Mouse (Mus musculus): ENCODE results near the gene Tmem243.
"Not testable (repeated sequence)": the region's sequence is repeated elsewhere in the genome, so short reads cannot be mapped to it uniquely, and the experiment has no call there.

Tmem243 gene

GRCm38 (mm10) chr5:9107296-9108089, 7.0 kb downstream of the Tmem243 start:
- no peak for DNase-seq

GRCm38 (mm10) chr5:9108490-9108889, 8.0 kb downstream of the Tmem243 start:
- no peak for DNase-seq

- no peak for DNase-seq
These were observed 9.1 kb downstream of the Tmem243 start for GRCm38 (mm10) chr5:9109582-9109981.

DNA sequence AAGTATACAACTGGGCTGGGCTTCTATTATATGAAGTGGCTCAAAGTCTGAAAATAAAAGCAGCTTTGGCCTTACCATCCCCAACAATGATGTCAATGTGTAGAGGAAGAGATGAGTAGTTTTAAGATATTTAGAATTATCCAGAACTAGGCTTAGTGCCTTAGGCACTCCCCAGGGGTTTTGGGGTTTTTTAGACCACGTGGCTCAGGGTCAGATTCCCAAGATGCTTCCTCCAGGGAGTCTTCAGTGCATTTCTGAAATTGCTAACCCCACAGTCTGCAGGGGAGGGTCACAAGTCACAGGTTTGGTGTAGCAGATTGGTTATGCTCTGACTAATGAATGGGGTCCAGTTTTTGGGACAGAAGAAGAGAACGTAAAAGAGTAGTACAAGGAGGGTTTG, 10.8 kb downstream of the Tmem243 start:
- DNase-seq, result no peak

DNA sequence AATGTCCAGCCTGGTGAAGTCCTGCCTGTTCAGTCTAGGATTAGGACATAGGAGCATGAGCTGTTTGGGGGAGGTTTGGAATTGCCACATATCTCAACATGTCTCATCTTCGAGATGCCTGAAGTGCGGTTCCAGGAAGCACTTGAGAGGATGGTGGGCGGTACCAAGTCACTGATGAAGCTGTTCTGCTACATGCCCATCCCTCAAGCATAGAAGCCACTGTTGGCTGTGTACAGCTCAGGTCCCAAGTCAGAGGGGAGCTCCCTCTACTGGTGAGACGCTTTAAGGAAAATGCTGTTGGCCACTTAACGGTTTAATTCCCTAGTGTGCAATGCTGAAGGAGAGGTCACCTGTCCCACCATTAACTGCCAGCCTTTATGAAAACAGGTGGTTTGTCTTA, 11.3 kb downstream of the Tmem243 start:
- DNase-seq, result peak; percentile 87

GRCm38 (mm10) chr5:9114162-9114561, 13.7 kb downstream of the Tmem243 start:
- no peak for DNase-seq

- DNase-seq, result no peak
These were observed 23.7 kb downstream of the Tmem243 start for GRCm38 (mm10) chr5:9124134-9124533.

DNA sequence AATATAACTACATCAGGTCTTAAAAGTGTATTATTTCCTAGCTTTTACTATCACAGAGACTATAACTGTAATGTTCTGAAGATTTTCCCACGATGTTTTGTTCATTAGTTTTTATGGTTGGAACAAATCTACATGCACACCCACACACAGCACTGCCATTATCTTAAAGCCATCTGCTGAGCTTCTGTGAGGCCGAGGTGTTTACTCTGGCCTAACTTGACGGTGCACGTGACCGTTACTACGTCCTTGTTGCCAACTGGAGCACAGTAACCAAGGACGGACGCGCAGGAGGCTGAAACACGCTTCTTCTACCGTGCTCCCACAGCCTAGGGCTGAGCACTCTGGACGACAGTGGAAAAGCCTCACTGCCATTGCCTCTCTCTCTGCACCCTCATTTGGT, 28.1 kb downstream of the Tmem243 start:
- no peak for DNase-seq

GRCm38 (mm10) chr5:9131786-9132185, 31.3 kb downstream of the Tmem243 start:
- DNase-seq, result no peak

- DNase-seq, result no peak
These were observed 35.1 kb downstream of the Tmem243 start for GRCm38 (mm10) chr5:9135588-9135987.

- DNase-seq, result no peak
These were observed 40.3 kb downstream of the Tmem243 start for GRCm38 (mm10) chr5:9140724-9141123.

- DNase-seq, result no peak
These were observed 41.9 kb downstream of the Tmem243 start for GRCm38 (mm10) chr5:9142376-9142775.

- no peak for DNase-seq
These were observed 48.9 kb downstream of the Tmem243 start for GRCm38 (mm10) chr5:9149273-9149850.

DNA sequence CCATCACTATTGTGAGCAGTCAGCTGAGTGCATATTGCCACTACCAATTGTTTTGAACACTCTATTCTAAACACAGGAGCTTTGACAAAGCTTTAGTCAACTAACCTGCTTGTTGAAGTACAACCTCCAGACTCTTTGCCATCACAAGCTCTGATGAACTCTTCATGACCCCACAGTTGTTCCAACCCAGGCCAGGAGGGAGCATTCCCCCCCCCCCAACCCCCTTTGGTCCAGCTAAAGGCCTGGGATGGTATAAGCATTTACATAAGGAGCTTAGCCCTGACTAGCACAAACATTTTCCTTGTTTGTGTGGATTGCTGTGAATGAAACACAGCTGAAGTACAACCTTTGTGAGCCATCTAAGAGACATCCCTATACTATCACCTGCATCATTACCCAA, 56.3 kb downstream of the Tmem243 start:
- DNase-seq, result no peak

DNA sequence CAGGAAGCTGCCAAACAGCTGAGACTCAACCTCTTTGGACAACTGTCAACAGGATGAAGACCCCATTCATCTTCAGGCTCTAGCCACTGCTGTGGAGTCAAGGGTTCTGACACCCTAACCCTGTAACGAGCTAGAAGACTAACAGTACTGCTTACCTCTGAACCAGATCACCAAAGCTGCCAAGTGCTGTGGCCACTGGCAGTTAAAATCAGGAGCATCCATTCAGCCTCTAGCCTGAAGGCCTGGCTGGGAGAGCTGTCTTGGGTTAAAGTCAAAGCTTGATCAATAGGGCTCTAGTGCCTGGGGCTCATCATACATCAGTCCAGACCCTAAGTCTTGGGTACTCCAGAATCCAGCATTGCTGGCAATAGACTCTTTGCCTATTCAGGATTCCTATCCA, 56.9 kb downstream of the Tmem243 start:
- DNase-seq, result no peak

- DNase-seq, result peak; percentile 52
These were observed 60.5 kb downstream of the Tmem243 start for GRCm38 (mm10) chr5:9160831-9161455.

- DNase-seq, result peak; percentile 93
These were observed 61.1 kb downstream of the Tmem243 start, which contains the start of gene Dmtf1 for GRCm38 (mm10) chr5:9161456-9162041. TSS of gene Dmtf1 (minus strand) at chr5:9161776.

GRCm38 (mm10) chr5:9162088-9162487, 61.6 kb downstream of the Tmem243 start:
- peak; percentile 11 for DNase-seq

DNA sequence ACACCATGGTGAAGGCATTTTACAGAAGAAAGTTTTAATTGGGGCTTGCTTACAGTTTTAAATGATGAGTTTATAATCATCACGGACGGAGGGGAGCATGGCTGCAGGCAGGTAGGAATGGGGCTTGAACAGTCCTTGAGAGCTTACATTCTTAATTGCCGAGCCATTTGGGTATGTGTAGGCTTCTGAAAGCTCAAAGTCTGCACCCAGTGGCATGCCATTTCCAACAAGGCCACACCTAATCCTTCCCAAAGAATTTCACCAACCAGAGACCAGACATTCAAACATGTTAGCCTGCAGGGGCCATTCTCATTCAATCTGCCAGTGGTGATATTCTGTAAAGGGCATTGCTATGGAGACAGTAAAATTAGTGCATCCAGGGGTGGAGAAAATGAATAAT, 62.9 kb downstream of the Tmem243 start:
- DNase-seq, result no peak

DNA sequence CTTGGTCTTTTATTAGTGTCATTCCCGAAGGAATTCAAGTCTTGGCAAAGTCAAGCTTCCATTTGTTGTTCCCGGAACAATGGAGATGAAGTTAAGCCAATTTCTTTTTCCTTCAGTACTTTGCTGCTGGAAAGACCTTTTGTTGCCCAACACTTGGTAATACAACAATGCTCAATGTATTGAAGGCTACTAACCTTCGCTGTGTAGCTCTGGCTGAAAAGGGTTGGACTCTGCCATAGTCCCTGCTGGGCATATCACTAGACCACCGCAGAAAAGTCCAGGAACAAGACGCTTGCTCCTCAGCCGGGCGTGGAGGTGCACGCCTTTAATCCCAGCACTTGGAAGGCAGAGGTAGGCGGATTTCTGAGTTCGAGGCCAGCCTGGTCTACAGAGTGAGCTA, 64.7 kb downstream of the Tmem243 start:
- not testable (repeated sequence) for DNase-seq

DNA sequence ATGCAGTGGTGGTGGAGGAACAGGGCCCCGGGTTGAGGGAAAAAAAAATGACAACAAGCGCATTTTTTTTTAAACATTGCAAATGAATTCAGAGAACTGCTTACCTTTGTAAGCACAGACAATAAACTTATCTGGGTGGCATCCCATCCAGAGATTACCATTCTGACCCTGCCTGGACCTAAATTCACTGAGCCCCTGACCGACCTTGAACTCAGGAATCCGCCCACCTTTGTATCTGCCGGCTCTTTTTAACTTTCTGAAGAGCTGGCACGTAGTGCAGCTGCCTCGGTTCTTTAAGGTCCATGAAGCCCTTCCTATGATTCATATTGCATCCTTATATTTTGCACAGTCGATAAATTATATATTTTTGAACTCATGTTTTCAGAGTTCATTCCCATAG, 65.9 kb downstream of the Tmem243 start:
- no peak for DNase-seq

GRCm38 (mm10) chr5:9169328-9170005, 69.0 kb downstream of the Tmem243 start:
- DNase-seq, result not testable (repeated sequence)

DNA sequence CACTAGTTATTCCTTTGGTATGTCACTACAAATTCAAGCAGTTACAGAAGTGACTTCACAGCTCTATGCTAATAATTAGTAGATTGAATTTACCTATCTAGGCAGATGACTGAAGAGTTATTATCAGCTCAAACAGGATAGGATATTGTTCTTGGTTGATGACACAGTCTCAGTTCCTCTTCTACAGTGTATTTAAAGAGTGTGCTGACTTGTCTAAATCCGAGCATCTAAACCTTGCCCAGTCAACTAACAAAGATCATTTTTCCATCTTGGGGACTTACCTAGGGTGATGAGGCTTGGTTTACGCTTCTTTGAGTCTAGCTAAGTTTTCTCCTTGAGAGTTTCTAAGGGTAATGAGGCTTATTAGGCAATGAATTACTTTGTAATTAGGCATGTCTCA, 72.8 kb downstream of the Tmem243 start:
- no peak for DNase-seq

All from lung, postnatal 10 days (tissue).